Mouse (Mus musculus): ENCODE data around the gene Thbs3.

The Thbs3 gene

DNA sequence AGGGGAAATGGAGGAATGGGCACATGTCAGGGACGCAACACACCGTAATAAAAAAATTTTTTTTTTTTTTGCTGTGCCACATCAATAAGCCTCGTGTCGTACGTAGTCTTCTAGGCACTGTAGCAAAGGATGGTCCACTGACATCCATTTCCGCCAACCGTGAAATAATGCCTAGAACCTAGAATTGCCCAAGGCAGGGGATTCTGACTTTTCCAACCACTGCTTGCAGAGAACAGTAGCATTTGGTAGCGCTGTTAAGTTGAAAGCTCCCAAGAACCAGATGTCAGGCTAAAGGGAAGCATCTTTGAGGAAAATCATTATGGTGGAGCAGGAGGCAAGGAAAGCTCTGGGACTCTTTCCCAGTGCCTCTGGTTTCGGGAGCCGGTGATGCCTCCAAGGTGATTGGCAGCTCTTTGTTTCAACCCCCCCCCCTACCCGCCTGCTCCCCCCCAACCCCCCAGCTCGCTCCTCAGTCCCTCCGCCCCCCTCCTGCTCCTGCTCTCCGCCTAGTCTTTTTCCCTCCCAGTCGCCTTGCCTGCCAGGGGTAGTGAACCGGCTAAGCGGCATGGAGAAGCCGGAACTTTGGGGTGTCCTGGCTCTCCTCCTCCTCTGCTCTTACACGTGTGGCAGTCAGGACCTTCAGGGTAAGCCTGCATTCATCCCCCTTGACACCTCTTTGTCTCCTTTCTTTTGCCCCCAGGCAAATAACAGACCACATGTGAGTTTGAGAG lies at the start of gene Thbs3:
TSS of gene Thbs3 (plus strand) at position 500 of the 731 bp plus-strand sequence.
- in situ Hi-C loops (cut with MboI, MseI) = no loop called here

DNA sequence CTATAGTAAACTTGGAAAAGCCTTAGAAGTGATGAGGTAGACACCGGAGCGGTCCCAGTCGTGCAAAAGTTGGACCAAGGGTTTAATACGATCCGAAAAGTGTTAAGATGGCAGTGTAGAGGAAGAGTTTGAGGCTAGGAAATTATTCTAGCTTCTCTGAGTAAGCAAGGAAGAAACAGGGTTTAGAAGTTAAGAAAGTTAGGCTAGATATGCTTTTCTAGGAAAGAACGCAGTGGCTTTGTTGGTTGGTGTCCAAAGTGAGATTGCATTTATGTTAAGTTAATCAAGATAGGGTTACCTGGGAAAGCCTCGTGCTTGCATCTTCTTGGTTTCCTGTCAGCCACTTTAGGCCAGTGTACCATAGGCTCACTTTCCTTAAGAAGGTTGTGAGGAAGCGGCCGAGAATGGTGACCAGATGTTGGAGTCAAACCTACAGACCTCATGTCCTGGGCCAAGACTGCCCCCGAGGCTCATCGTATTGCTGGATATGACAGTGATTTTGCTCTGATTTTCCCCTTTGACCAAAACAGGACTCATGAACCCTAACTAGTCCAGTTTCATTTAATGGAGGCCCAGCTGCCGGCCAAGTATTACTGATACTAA lies 49.6 kb upstream of the Thbs3 start:
- in situ Hi-C loops (cut with MboI, MseI) = no loop called here

DNA sequence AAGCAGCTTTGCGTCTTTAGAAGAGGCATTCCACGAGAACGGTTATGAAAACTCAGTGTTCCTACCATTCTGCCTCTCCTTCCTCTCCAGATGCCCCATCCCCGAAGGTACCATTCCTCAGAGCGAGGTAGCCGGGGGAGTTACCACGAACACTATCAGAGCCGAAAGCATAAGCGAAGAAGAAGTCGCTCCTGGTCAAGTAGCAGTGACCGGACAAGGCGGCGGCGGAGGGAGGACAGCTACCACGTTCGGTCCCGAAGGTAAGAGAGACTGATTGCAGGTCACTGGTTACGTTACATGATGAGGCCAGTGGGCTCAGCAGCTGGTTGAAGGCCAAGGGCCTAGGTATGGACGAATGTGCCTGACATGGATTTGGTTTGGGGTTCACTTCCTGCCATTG lies 48.0 kb upstream of the Thbs3 start:
- in situ Hi-C loops (cut with MboI, MseI) = no loop called here

DNA sequence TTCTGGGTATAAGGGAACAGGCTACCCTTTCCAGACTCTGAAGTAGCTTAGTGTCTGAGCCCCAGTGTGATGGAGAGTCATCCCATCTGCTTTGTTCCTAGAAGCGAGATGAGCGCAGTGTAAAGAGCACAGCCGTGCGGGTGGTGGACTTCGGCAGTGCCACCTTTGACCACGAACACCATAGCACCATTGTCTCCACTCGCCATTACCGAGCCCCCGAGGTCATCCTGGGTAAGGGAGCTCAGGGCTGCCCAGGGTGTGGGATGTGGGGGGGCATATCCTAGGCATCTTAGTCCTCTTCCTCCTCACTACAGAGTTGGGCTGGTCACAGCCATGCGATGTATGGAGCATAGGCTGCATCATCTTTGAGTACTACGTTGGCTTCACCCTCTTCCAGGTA lies 40.1 kb upstream of the Thbs3 start:
- in situ Hi-C loops (cut with MboI, MseI) = loop anchor here (10.0 kb wide), 1 partner anchor 670 kb away; the partner anchor contains the start of gene Lmna

DNA sequence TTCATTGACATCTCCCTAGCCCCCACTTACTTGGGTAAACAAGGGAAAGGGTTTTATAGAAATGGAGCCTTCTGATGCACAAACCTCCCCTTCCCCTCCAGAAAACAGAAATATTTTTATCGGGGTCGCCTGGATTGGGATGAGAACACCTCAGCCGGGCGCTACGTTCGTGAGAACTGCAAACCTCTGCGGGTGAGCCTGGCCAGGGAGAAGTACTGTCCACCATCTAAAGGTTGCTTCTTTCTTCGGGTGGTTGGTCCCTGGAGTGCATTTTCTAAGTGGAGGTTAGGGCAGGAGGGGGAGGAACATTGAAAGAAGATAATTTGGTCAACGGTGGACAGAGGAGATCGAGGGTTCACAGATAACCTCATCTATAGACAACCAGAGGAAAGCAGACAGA lies 39.4 kb upstream of the Thbs3 start:
- in situ Hi-C loops (cut with MboI, MseI) = loop anchor here (10.0 kb wide), 1 partner anchor 671 kb away; the partner anchor contains the start of gene Lmna

DNA sequence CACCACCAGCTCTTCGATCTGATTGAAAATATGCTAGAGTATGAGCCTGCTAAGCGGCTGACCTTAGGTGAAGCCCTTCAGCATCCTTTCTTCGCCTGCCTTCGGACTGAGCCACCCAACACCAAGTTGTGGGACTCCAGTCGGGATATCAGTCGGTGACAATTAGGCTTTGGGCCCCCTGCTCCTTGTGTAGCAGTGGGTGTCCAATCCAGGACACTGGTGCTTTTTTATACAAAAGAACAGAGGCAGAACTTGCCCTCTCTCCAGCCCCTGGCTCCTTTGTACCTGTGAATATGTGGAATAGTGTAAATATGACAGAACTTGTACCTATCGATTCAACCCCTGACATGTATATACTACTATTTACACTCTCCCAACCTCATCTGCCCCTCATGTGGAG lies 38.6 kb upstream of the Thbs3 start:
- in situ Hi-C loops (cut with MboI, MseI) = loop anchor here (10.0 kb wide), 1 partner anchor 672 kb away; the partner anchor contains the start of gene Lmna

DNA sequence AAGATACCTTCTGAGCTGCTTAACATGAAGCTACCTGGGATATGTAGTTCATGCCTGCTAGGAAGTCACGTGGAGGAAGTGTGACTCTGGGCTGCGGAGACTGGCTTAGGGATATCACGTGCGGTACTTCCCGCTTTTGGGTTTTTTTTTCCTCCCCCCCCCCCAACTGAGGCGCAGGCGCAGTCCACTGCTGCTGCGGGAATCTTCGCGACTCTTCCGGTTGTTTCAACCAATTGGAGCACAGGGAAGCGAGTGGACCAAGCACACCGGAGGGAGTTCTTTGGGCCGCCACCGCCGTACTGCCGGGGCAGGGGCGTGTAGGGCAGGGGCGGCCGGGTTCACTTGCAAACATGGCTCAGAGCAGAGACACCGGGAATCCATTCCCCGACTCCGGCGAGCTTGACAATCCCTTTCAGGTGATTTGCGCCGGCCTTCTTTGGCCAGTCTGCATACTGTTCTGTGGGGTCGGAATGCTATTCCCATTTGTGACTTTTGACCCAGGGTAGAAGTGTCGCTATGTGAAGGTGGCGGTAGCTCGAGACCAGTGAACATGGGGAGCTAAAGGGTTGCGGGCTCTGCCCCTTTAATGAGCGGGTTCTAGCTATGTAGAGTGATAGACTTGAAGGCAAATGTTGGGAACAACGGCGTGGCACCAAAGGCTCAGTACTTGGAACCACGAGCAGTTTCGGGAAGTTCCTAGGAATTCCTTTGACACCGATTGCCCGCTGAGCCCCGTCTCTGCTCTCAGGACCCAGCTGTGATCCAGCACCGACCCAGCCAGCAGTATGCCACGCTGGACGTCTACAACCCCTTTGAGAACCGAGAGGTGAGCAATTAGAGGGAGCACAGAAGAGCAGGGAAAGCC lies 37.5 kb upstream of the Thbs3 start, which contains the start of gene Scamp3:
TSS of gene Scamp3 (plus strand) at position 232 of the 865 bp plus-strand sequence.
- in situ Hi-C loops (cut with MboI, MseI) = loop anchor here (10.0 kb wide), 1 partner anchor 673 kb away; the partner anchor contains the start of gene Lmna

DNA sequence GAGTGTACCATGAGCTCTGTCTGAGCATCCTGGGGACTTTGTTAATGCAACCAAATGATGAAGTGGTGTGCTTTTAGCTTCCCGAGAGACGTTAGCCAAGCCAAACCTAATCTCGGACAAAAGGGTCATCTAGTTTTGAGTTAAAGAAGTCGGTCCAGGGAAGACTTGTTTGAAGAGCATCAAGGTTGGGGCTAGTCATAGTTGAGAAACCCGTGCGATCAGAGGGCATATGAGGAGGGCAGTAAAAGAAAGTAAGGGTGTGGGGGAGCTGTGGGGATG lies 36.9 kb upstream of the Thbs3 start:
- in situ Hi-C loops (cut with MboI, MseI) = loop anchor here (10.0 kb wide), 1 partner anchor 673 kb away; the partner anchor contains the start of gene Lmna

DNA sequence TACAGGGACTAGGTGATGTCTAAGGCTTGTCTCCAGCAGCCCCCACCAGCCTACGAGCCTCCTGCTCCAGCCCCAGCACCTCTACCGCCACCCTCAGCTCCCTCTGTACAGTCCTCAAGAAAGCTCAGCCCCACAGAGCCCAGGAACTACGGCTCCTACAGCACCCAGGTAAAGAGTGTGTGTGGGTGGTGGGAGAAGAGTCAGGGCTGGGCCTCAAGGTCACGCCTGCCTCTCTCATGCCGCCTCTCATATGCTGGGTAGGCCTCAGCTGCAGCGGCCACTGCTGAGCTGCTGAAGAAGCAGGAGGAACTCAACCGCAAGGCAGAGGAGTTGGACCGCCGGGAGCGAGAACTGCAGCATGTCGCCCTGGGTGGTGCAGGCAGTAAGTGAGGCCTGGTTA lies 35.9 kb upstream of the Thbs3 start:
- in situ Hi-C loops (cut with MboI, MseI) = loop anchor here (10.0 kb wide), 1 partner anchor 674 kb away; the partner anchor contains the start of gene Lmna

DNA sequence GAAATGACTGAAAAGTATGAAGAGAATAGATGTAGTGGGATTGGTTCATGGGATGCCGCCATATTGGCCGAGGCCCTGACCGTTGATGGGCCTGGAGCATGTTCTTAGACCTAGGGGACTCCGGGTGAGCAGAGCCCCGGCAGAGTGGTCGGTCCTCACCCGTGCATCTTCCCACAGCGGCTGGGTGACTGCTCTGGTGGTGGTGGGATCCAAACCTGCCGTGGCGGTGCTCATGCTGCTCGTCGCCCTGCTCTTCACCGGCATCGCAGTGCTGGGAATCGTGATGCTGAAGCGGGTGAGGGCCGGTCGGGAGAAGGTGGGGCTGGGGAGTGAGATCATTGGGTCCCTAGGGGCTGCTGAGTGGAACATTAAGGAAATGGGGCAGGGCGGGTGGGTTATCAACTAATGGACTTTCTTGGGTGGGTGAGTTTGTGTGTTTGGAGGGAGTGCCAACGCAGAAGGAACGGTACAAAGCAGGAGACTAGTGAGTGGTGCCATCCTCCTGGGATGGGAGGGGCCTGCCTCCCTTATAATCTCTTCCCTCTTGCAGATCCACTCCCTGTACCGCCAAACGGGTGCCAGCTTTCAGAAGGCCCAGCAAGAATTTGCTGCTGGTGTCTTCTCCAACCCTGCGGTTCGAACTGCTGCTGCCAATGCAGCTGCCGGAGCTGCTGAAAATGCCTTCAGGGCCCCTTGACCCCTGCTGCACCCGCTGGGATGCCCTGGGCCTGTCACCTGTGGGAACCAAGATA lies 33.1 kb upstream of the Thbs3 start:
- in situ Hi-C loops (cut with MboI, MseI) = no loop called here

DNA sequence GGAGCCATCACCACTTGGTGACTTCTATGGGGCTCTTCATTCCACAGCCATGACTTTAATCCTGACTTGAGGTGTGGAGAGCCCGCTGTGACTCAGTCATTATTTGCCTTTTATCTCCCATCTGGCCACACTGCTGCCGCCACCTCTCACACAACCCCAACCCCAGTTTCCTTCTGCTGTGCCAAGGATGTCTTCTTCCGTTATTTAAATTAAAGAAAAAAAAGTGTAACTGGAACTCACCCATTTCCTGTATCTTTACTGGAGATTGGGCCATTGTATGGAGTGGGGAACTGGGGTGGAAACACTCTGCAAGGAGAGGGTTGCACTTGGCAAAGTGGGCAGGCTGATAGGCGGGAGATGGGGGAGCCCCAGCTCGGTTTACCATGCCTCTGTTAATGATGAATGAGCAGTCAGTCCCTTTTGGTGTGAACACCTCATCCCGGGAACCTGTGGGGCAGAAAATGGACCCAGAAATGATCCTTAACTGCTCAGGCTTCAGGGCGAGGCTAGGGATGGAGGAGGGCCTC lies 32.4 kb upstream of the Thbs3 start:
- in situ Hi-C loops (cut with MboI, MseI) = no loop called here

DNA sequence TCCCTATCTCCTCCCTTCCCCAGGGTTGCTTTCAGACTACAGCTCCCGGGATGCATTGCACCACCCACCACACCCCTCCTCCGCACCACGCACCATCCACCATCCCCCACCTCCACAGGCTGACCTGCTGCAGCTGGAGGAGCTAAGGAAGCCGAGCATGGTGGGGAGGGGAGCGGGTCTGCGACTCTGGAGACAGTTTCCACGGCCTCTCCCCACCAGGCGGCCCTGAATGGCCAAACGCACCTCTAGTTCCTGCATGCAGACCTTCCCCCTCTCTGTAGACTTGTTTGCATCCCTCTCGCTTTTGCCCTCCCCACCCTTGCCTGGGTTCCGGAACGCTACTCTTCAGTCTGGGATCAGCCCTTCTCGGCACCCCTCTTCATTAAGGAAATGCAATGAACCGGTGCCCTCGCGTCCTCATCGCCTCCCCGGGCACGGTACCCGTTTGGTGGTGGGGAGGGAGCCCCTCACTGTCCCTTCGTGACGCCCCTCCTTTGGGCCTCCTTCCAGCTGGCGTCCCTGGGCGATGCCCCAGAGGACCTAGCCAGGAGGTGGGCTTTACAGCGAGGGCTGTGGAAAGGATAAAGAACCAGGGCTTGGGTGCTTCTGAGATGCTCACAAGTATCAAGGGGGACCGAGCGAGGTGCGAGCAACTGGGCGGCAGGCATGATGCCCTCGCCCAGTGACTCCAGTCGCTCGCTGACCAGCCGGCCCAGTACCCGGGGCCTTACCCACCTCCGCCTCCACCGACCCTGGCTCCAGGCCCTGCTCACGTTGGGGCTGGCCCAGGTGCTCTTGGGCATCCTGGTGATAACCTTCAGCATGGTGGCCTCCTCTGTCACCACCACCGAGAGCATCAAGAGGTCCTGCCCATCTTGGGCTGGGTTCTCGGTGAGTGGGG lies 31.7 kb upstream of the Thbs3 start, which contains the start of gene Fam189b:
TSS of gene Fam189b (plus strand) at position 86 of the 901 bp plus-strand sequence.
- in situ Hi-C loops (cut with MboI, MseI) = no loop called here

DNA sequence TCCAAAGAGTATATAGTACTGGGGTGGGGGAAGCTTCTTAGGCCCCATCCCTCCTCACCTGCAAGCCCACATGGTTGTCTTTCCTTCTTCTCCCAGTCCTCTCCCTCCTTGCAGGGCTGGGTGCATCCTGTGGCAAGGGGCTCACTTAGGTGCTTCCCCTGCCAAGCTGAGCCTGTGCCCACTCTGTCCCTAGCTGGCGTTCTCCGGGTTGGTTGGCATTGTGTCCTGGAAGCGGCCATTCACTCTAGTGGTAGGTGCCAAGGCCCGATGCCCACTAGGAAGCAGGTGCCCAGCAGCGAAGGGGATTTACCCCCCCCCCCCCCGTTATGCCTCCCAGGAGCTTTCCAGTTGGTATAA lies 31.0 kb upstream of the Thbs3 start:
- in situ Hi-C loops (cut with MboI, MseI) = no loop called here

DNA sequence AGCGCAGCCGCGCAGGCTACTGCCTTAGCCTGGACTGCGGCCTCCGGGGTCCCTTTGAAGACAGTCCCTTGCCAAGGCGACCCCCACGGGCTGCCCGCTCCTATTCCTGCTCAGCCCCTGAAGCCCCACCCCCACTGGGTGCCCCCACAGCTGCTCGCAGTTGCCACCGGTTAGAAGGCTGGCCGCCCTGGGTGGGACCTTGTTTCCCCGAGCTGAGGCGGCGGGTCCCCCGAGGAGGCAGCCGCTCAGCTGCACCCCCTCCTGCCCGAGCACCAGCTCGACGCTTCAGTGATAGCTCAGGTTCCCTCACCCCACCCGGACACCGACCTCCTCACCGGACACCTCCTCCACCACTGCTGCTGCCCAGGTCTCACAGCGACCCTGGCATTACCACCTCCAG lies 27.8 kb upstream of the Thbs3 start:
- in situ Hi-C loops (cut with MboI, MseI) = no loop called here

DNA sequence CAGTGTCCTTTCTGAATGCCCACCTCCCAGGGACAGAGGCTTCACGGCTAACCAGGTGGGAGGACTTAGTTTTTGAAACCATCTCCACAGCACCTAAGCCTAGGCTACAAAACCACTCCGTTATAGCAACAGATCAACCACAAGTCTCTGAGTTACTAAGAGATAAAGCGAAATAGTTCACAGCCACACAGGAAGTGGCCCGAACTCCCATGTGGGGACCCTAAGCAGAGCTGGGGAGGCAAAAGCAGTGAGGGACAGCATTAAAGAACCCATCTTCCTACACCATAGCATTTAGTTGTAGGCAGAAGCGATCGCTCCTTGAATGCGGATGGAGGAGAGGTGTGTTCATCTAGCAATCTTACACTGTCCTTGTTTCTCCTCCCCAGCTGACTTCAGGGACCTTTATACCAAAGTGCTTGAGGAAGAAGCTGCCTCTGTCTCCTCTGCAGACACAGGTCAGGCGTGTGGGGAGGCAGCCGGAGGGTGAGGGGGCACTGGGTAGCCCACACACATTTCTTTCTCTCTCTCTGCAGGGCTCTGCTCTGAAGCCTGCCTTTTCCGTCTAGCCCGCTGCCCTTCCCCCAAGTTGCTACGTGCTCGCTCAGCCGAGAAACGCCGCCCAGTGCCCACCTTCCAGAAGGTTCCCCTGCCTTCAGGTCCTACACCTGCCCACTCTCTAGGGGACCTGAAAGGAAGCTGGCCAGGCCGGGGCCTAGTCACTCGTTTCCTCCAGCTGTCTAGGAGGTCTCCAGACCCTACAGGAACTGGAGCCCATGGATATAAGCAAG lies 27.1 kb upstream of the Thbs3 start:
- in situ Hi-C loops (cut with MboI, MseI) = no loop called here

DNA sequence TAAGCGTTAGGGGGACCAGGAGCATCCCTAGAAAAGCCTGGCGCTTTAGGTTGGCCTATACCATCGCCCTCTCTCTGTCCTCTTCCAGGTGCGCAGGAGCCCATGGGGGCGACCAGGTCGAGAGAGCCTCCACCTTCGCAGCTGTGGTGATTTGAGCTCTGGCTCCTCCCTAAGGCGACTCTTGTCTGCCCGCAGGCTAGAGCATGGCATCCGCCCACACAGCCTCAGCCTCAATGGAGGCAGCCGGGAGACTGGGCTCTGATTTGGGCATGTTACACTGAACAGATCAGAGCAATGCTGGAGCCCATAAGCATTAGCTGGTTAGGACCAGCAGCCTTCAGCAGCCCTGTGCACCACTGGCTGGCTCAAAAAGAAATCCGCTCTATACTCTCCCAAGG lies 26.5 kb upstream of the Thbs3 start:
- in situ Hi-C loops (cut with MboI, MseI) = no loop called here

DNA sequence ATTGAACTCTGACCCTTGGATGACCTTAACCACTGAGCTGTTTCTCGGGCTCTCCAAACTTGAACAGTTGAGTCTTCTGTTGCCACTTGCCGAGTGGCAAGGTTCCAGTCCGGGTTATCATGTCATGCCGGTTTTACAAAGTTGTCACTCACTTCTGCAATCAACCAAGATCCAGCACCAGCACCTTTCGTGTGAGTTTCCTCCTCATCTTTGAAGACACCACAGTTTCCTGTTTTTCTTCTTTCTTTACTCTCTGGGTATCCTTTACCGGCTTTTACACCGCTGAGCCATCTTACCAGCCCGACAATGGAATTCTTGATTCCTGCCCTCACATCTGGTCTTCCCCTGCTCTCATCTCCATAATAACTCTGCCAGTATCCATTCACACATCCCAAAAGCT lies 24.5 kb upstream of the Thbs3 start:
- in situ Hi-C loops (cut with MboI, MseI) = no loop called here

DNA sequence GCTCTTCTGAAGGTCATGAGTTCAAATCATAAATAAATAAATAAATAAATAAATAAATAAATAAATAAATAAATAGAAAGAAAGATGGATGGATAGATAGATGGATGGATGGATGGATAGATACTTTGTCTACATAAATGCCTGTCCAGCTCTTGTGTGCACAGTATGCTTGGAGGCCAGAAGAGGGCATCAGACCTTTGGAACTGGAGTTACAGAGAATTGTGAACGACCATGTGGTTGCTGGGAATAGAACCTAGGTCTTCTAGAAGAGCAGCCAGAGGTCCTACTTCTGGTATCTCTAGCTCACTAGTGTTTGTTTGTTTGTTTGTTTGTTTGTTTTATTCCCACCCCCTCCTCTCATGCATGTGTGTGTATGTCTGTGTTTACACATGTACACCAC lies 21.6 kb upstream of the Thbs3 start:
- in situ Hi-C loops (cut with MboI, MseI) = no loop called here

DNA sequence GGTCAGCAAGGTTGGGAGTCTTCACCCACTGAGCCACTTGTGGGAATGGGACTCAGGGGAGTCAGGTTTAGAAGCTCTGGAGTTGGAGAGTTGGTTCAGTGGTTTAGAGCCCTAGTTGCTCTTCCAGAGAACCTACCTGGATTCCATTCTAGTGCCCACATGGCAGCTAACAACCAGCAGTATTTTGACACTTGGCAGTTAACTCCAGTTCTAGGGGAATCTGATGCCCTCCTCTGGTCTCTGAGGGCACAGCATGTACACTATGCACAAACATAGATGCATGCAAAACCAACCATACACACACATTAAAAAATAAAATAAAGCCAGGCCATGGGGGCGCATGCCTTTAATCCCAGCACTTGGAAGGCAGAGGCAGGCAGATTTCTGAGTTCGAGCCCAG lies 21.1 kb upstream of the Thbs3 start:
- in situ Hi-C loops (cut with MboI, MseI) = no loop called here
